Mouse (Mus musculus): ENCODE measurements around the gene Pax3. TPM values are rescaled to one million over a fixed set of nuclear protein-coding genes. Genes with fewer than 3 reads are reported as not detected.

Gene Pax3
- 4.8 and 10.6 TPM in 2 replicates for polyA plus RNA-seq (2012; rRNA removed)

DNA sequence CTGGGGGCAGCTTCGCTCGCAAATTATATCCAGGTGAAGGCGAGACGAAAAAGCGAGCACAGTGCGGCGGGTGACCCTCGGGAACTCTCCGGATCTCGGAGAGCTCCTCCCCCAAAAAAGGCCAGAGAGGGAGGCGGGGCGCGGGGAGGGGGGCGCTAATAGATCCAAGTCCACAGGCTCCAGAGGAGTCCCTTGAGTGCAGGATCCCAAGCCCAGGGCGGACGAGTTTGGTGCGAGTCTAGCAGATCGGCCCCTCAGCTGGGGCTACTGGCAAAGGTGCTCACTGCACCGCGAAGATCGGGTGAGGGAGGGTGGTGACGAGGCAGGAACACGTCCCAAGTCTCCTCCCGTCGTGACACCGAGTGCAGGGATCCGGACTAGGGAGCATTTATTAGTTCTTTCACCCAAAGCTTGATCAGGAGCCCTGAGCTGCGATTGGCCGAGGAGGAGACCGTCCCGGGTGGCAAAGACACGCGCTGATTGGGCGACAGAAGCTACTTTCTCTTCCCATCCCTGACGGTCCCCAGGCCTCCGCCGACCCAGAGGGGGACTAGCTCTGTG, at the start of gene Pax3:
Gene Pax3, minus strand, starts transcription at position 384 of the 561 bp plus-strand sequence.
- TF ChIP-seq CTCF (IDR thresholded peaks at IDR 0.05; ENCODE audit: borderline replicate concordance, extremely low read depth, insufficient read depth, insufficient read length) (no peak), POLR2A (IDR thresholded peaks at IDR 0.05; ENCODE audit: borderline replicate concordance, extremely low read depth, insufficient read depth, insufficient read length, poor library complexity, severe bottlenecking) (no peak)
- peak; percentile 83 for DNase-seq (ENCODE audit: low read depth)

DNA sequence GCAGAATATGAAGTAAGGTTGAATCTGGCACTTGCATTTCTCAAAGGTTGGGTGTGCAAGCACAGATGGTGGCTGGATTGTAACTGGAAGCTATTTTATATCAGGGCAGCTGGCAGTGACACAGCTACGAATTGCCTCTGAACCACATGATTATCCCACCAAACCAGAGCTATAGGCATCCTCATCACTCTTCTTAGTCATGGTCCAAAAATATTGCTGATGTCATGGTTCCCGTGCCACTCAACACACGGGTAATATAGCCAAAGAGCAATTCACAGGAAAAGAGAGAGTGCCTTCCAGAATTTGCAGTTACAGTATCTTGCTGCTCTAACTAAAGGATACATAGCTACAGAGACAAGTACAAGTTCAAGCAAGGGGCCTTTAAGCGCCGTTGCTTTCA, 37.4 kb upstream of the Pax3 start:
- TF ChIP-seq POLR2A (IDR thresholded peaks at IDR 0.05; ENCODE audit: borderline replicate concordance, extremely low read depth, insufficient read depth, insufficient read length, poor library complexity, severe bottlenecking) (no peak), CTCF (IDR thresholded peaks at IDR 0.05; ENCODE audit: borderline replicate concordance, extremely low read depth, insufficient read depth, insufficient read length) (no peak)
- no peak for DNase-seq (ENCODE audit: low read depth)

DNA sequence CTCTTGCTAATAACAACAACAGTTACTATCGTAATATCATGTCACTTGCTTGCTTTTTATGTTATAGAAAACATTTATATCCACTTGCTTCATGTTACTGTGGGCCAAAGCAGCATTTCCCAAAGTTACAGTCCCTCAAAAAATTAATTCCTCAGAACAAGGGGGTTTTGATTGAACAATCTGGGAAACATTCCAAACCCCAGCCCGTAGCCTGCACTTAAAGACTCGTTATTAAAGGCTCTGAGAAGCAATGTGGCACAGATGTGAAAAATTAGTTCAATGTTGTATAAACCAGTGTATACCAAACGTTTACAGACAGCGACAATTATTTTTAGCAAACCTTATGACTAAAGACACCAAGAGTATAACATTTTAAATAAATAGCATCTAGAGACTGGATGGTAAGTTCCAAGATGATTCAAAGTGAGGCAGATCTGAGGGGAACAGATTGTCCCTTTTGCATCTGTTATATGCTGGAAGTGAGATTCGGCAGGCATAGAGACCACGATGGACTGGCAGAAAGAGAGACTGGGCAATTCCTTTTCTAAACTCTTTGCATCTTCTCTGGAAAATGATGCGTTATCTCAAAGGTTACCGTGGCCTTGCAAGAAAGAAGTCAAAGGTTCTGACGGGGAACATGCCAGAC, 35.1 kb upstream of the Pax3 start:
- TF ChIP-seq CTCF (IDR thresholded peaks at IDR 0.05; ENCODE audit: borderline replicate concordance, extremely low read depth, insufficient read depth, insufficient read length): no peak
- no peak for TF ChIP-seq POLR2A (IDR thresholded peaks at IDR 0.05; ENCODE audit: borderline replicate concordance, extremely low read depth, insufficient read depth, insufficient read length, poor library complexity, severe bottlenecking)
- peak; percentile 59 for DNase-seq (ENCODE audit: low read depth)

DNA sequence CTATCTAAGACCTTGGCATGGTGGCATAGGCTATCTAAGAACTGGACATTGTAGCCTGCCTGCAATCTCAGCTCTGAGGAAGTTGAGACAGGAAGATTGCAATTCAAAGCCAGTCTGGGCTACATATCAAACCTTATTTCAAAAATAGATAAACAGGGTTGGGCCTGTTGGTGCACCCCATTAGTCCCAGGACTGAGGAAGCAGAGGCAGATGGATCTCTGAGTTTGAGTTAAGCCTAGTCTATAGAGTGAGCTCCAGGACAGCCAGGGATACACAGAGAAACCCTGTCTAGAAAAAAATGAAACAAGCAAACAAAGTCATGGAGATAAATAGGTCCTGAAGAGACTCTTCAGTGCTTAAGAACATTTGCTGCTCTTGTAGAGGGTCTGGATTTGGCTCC, 32.9 kb upstream of the Pax3 start:
- no peak for TF ChIP-seq CTCF (IDR thresholded peaks at IDR 0.05; ENCODE audit: borderline replicate concordance, extremely low read depth, insufficient read depth, insufficient read length)
- no peak for TF ChIP-seq POLR2A (IDR thresholded peaks at IDR 0.05; ENCODE audit: borderline replicate concordance, extremely low read depth, insufficient read depth, insufficient read length, poor library complexity, severe bottlenecking)
- no peak for DNase-seq (ENCODE audit: low read depth)

DNA sequence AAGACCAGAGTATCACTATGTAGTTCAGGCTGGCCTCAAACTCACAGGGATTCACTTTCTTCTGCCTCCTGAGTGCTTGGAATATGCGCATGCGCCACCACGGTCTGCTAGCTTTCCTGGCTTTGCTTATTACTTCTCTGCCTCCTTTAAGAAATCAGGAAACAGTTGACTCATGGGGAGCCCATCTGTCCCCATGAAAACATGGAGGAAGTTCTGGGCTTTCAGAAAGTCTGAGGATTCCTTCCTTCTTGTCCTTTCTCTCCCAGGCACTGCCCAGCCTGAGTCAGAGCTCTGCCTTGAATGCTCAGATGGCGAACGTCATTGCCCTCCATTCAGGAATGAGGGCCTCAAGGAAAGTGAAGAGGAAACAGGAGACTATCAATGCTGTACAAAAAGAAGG, 31.8 kb upstream of the Pax3 start:
- DNase-seq (ENCODE audit: low read depth): no peak
- TF ChIP-seq CTCF (IDR thresholded peaks at IDR 0.05; ENCODE audit: borderline replicate concordance, extremely low read depth, insufficient read depth, insufficient read length): no peak

DNA sequence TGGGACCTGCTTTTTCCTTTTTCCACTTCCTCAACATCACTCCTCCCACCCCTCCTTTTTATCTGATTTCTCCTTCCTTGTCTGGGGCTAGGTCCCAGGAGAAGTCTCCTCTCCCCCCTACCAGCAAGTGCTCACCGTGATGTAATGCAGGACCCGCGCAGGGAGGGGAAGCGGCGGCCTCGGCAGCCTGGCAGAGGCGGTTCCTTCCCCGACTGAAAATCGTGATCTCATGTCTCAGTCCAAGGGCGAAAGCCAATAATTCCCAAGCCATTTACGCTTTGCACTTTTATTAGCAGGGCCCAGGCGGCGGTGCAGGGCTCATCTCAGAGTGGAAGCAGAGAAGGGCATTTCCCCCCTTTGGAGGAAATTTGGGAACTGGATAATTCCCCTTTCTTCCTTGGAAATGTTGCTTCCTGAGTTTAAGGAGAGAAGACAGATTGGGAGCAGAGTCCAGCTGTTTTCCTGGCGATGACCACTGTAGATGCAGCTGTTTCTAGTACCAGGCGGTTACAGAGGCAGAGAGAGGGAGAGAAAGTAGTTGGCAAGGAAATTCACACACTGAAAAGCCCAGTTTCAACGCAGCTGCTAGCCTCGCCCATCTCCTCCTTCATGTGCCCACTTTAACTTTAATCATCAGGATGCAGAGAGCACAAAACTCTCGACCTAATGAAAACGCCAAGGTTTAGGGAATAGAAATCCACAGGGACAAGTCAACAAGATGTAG, 21.3 kb upstream of the Pax3 start:
- no peak for DNase-seq (ENCODE audit: low read depth)
- TF ChIP-seq POLR2A (IDR thresholded peaks at IDR 0.05; ENCODE audit: borderline replicate concordance, extremely low read depth, insufficient read depth, insufficient read length, poor library complexity, severe bottlenecking) (no peak), CTCF (IDR thresholded peaks at IDR 0.05; ENCODE audit: borderline replicate concordance, extremely low read depth, insufficient read depth, insufficient read length) (no peak)

DNA sequence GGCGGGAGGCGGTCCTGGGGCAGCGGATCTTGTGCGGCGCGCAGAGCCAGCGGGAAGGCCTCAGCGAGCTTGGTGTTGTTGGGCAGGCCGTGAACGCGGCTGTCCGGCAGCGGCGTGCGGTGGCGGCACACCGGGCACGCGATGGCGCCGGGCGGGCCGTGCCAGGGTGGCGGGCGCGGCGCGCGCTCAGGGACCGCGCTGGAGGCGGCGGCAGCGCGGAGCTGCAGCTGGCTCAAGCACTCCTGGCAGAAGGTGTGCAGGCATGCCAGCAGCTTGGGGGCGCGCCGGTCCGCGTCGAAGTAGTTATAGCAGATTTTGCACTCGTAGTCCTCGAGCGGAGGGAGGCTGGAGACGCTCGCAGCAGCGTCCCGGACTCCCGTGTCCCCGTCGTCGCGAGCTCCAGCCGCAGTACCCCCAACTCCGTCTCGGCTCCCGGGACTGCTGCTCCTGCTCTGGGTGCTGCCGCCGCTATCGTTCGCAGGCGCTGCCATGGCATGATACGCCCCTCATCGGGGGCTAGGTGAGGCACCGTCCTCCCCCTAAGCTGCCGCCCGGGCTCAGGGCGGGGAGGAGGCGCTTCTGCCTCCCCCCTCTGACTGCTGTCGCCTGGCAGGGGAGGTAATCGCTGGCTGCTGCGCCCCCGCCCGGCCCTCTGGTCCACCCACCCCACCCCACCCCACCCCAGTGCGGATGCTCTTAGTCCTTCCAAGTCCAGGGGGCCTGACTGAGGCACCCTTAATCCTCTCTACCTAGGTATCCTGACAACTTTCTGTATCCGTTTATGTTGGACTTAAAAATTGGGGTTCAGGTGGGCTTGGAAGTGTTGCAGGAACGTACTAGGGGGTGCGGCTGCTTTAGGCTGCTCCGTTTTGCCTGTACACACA, 20.5 kb upstream of the Pax3 start:
- DNase-seq (ENCODE audit: low read depth): peak; percentile 72

DNA sequence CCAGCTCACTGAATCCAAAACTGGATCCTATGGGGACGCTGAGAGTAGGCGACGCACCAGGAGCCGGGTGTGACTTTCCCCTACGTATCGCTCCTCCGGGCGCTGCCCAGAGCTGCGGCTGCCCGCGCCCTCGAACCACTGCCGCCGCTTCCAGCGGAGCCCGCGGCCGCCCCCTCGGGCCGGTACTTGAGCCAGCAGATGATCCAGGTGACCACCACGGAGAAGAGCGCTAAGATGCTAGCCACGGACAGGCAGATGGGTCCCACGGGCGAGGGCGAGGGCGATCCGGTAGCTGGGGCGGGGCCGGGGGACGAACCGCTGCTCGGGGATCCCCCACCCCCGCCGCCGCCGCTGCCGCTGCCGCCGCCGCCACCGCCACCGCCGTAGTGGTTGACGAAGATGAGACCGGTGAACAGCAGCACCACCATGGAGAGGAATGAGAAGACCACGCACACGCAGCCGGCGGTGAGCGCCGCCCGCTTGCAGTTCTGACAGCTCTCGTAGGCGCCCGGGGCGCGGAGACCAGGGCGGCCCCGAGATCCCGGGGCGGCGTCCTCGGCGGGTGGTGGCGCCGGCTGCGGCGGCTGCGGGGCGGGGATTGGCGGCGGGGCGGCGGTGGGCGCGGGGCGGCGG, 19.7 kb upstream of the Pax3 start:
- DNase-seq (ENCODE audit: low read depth): peak; percentile 63
- no peak for TF ChIP-seq CTCF (IDR thresholded peaks at IDR 0.05; ENCODE audit: borderline replicate concordance, extremely low read depth, insufficient read depth, insufficient read length)
- no peak for TF ChIP-seq POLR2A (IDR thresholded peaks at IDR 0.05; ENCODE audit: borderline replicate concordance, extremely low read depth, insufficient read depth, insufficient read length, poor library complexity, severe bottlenecking)

More for the DNA sequence above, 20.5 kb upstream of the Pax3 start:
- no peak for TF ChIP-seq POLR2A (IDR thresholded peaks at IDR 0.05; ENCODE audit: borderline replicate concordance, extremely low read depth, insufficient read depth, insufficient read length, poor library complexity, severe bottlenecking)
- no peak for TF ChIP-seq CTCF (IDR thresholded peaks at IDR 0.05; ENCODE audit: borderline replicate concordance, extremely low read depth, insufficient read depth, insufficient read length)

DNA sequence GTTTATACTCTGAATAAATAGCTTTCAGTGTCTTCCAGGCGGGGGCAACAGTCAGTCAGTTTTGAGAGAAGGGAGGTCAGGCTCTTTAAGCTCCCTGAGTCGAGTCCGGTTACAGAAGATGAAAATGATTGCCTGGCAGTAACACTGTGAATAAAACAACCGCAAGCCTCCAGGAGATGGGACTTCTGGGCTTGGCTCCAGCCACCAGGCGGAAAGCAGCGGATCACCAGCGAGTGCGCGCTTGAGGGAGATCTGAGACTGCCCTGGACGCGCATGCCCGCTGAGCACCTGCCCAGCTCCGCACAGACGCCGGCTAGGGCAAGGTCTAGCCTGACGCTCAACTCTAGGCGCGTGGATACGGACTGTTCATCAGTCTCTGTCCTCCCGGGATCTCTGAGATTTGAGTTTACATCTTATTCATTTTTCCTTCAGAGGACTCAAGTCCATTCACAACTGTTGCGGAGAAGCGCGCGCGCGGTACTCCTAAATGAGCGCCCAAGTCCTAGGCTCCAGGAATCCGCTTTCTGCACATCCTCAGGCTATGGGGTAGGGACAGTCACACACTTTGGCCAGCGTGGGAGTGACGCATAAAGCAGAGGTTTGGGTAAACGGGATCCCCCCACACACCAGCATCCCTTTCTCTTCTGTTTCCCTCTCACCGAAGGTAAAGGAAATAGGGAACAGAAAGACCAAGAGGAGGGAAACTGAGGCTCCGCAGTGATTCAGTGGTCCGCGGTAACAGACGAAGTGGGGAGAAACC, 19.0 kb upstream of the Pax3 start:
- DNase-seq (ENCODE audit: low read depth): peak; percentile 82
- TF ChIP-seq CTCF (IDR thresholded peaks at IDR 0.05; ENCODE audit: borderline replicate concordance, extremely low read depth, insufficient read depth, insufficient read length) (peak; percentile 17; the same call in 1 of the 2 replicates), POLR2A (IDR thresholded peaks at IDR 0.05; ENCODE audit: borderline replicate concordance, extremely low read depth, insufficient read depth, insufficient read length, poor library complexity, severe bottlenecking) (no peak)

DNA sequence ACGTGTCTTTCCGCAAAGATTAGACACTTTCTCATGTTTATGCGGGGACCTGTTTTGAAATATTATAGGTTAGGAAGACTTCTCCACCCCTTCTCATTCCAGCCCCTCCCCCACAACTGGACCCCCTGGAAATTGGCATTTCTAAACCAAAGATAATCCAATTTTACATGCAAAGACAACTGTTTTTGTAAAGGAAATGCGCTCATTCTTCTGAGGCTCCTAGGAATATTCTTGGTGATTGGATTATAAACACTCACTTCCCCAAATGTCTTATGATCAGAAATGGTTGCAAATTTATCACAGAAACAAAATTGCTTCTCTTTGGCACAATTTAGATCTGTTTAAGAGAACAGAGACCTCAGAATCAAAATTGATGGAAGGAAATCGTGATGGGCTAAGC, 14.1 kb upstream of the Pax3 start:
- no peak for DNase-seq (ENCODE audit: low read depth)
- TF ChIP-seq CTCF (IDR thresholded peaks at IDR 0.05; ENCODE audit: borderline replicate concordance, extremely low read depth, insufficient read depth, insufficient read length) (no peak), POLR2A (IDR thresholded peaks at IDR 0.05; ENCODE audit: borderline replicate concordance, extremely low read depth, insufficient read depth, insufficient read length, poor library complexity, severe bottlenecking) (no peak)
